Mouse (Mus musculus): ENCODE data around the gene Rnft2. TPM values are rescaled to one million over a fixed set of nuclear protein-coding genes. Genes with fewer than 3 reads are reported as not detected.
A peak's percentile ranks its signal among the peaks of the same experiment; 100 is the strongest.

The Rnft2 gene
- polyA plus RNA-seq (2015; fragmentation: Nextera tagmentation; extraction: Ambion mirVana), result 7.2 and 12.7 TPM in 2 replicates

DNA sequence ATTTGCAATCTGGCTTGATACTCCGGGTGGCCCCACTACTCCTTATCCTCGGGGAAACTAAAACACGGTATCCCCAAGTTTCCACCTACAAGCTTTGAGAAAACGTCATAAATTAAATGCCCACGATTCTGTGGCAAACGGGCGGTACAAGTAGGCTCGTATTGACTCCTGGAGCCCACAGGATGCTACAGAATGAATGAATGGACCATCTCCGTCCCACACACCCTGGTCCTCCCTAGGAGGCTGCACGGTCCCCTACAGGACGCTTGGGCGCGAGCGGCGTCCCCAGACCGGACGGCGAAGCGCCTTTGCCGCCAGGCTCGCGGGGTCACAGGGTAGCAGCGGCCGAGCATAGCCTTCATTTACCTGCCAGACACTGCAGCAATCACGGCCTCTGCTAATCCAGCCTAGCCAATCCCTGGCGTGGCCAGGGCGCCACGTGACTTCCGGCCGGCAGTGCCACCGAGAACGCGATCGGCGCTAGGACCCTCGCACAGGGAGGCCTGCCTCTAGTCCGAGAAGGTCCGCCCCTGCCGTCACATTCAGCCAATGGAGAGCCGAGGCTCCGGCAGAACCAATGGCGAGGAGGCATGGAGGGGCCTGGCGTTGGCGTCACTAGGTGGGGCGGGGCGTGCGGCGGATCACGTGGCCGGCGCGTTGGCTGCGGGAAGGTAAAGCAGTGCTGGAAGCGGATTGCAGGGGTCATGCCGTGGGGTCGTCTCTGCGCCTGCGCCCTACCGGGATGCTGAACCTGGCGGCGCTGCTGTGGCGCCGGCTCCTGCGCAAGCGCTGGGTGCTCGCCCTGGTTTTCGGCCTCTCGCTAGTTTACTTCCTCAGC, at the start of gene Rnft2, which contains the start of gene 2410131K14Rik:
Gene Rnft2, minus strand, starts transcription at position 511 of the 838 bp plus-strand sequence.
Gene 2410131K14Rik, plus strand, starts transcription at position 622 of the 838 bp plus-strand sequence.
- Histone ChIP-seq H3K27ac (replicated peaks) (peak within 1 kb of the TSS; percentile 87), H3K9me3 (replicated peaks) (no peaks in the 10 kb centered on the region), H3K4me3 (replicated peaks) (peak within 1 kb of the TSS; percentile 73), H3K4me2 (peak within 1 kb of the TSS; percentile 73), H3K36me3 (peaks cover 31% of the 10 kb centered on the region), H3K27me3 (replicated peaks) (no peaks in the 10 kb centered on the region), H3K9ac (replicated peaks) (peak within 1 kb of the TSS; percentile 91), H3K4me1 (peaks cover 41% of the 10 kb centered on the region)
- ATAC-seq (ENCODE audit: low FRiP score), result peak; percentile 99
- WGBS, result under 1% methylated on average over 66 of the region's 68 CpGs

GRCm38 (mm10) chr5:118294086-118294864, 49.4 kb upstream of the Rnft2 start:
- Histone ChIP-seq H3K4me2 (peak overlapping the region; percentile 34), H3K36me3 (no peaks in the 10 kb centered on the region), H3K27ac (replicated peaks) (peak overlapping the region; percentile 75), H3K4me3 (replicated peaks) (no peak overlapping the region), H3K4me1 (peaks cover 30% of the 10 kb centered on the region), H3K9ac (replicated peaks) (no peak overlapping the region), H3K27me3 (replicated peaks) (no peaks in the 10 kb centered on the region), H3K9me3 (replicated peaks) (no peaks in the 10 kb centered on the region)
- ATAC-seq (ENCODE audit: low FRiP score), result peak; percentile 87
- 16% methylated on average over 23 of the region's 23 CpGs for WGBS

DNA sequence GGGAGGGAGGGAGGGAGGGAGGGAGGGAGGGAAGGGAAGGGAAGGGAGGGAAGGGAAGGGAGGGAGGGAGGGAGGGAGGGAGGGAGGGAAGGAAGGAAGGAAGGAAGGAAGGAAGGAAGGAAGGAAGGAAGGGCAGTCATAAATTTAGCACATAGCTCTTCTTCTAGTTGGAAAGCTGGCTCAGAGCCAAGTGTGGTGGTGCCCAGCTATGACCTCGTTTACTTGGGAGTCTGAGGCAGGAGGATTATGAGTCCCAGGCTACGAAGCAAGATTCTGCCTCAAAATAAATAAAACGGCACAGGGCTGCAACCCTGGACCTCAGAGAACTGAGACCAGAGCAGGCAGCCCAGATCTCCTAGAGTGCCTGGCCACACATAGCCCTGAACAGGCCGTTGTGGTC, 47.6 kb upstream of the Rnft2 start:
- H3K36me3 ChIP-seq, result no peaks in the 10 kb centered on the region
- 55% methylated on average over 4 of the region's 4 CpGs for WGBS
- ATAC-seq (ENCODE audit: low FRiP score), result no peak
- no peak overlapping the region for H3K9ac ChIP-seq (replicated peaks)
- H3K27ac ChIP-seq (replicated peaks), result no peak overlapping the region
- H3K27me3 ChIP-seq (replicated peaks), result no peaks in the 10 kb centered on the region
- peaks cover 19% of the 10 kb centered on the region for H3K4me1 ChIP-seq
- no peak overlapping the region for H3K4me2 ChIP-seq
- H3K4me3 ChIP-seq (replicated peaks), result no peak overlapping the region
- H3K9me3 ChIP-seq (replicated peaks), result no peaks in the 10 kb centered on the region

GRCm38 (mm10) chr5:118291453-118291852, 46.5 kb upstream of the Rnft2 start:
- WGBS, result 100% methylated on average over 4 of the region's 4 CpGs
- Histone ChIP-seq H3K4me3 (replicated peaks) (no peak overlapping the region), H3K36me3 (no peaks in the 10 kb centered on the region), H3K27ac (replicated peaks) (no peak overlapping the region), H3K9ac (replicated peaks) (no peak overlapping the region), H3K9me3 (replicated peaks) (no peaks in the 10 kb centered on the region), H3K4me2 (no peak overlapping the region), H3K4me1 (peaks cover 14% of the 10 kb centered on the region), H3K27me3 (replicated peaks) (no peaks in the 10 kb centered on the region)
- no peak for ATAC-seq (ENCODE audit: low FRiP score)

- WGBS, result 93% methylated on average over 18 of the region's 18 CpGs
- no peak overlapping the region for H3K4me3 ChIP-seq (replicated peaks)
- H3K27ac ChIP-seq (replicated peaks), result no peak overlapping the region
- no peak for ATAC-seq (ENCODE audit: low FRiP score)
- no peaks in the 10 kb centered on the region for H3K36me3 ChIP-seq
- H3K9me3 ChIP-seq (replicated peaks), result no peaks in the 10 kb centered on the region
- H3K9ac ChIP-seq (replicated peaks), result no peak overlapping the region
- H3K4me2 ChIP-seq, result no peak overlapping the region
- peaks cover 32% of the 10 kb centered on the region for H3K4me1 ChIP-seq
- H3K27me3 ChIP-seq (replicated peaks), result no peaks in the 10 kb centered on the region
These were observed 33.0 kb upstream of the Rnft2 start for GRCm38 (mm10) chr5:118277741-118278495.

- 0 out of 2 replicates have a peak, but pooled peaks cover 3% of the 10 kb centered on the region for H3K27me3 ChIP-seq (replicated peaks)
- H3K4me2 ChIP-seq, result no peak overlapping the region
- H3K4me1 ChIP-seq, result peaks cover 32% of the 10 kb centered on the region
These were observed 31.8 kb upstream of the Rnft2 start for GRCm38 (mm10) chr5:118276711-118277110.

DNA sequence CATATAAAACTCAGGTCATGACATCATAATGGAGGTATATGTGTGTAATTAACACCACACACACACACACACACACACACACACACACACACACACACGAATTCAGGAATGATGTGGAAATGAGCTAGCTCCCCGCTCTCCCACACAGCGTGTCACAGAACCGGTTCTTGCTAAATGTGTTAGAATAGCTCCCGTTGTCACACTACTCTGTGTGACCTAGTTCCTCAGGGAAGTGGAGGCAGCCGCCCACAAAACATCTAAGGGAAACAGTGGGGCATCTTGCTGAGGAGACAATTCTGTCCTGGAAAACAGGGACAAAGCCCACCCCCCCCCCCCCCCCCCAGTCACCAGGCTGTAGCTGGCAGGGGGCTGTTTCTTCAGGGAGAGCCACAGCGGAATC, 31.4 kb upstream of the Rnft2 start:
- H3K27ac ChIP-seq (replicated peaks), result no peak overlapping the region
- 0 out of 2 replicates have a peak, but pooled peaks cover 7% of the 10 kb centered on the region for H3K27me3 ChIP-seq (replicated peaks)
- peaks cover 32% of the 10 kb centered on the region for H3K4me1 ChIP-seq
- 33% methylated on average over 7 of the region's 7 CpGs for whole genome bisulfite sequencing
- no peak overlapping the region for H3K4me2 ChIP-seq
- H3K36me3 ChIP-seq, result no peaks in the 10 kb centered on the region
- H3K4me3 ChIP-seq (replicated peaks), result no peak overlapping the region
- no peak overlapping the region for H3K9ac ChIP-seq (replicated peaks)
- no peaks in the 10 kb centered on the region for H3K9me3 ChIP-seq (replicated peaks)
- ATAC-seq (ENCODE audit: low FRiP score), result no peak

More at GRCm38 (mm10) chr5:118276711-118277110, 31.8 kb upstream of the Rnft2 start:
- no peaks in the 10 kb centered on the region for H3K9me3 ChIP-seq (replicated peaks)
- WGBS, result 21% methylated on average over 8 of the region's 8 CpGs
- no peak overlapping the region for H3K27ac ChIP-seq (replicated peaks)
- ATAC-seq (ENCODE audit: low FRiP score), result no peak
- H3K36me3 ChIP-seq, result no peaks in the 10 kb centered on the region
- no peak overlapping the region for H3K4me3 ChIP-seq (replicated peaks)
- H3K9ac ChIP-seq (replicated peaks), result no peak overlapping the region

DNA sequence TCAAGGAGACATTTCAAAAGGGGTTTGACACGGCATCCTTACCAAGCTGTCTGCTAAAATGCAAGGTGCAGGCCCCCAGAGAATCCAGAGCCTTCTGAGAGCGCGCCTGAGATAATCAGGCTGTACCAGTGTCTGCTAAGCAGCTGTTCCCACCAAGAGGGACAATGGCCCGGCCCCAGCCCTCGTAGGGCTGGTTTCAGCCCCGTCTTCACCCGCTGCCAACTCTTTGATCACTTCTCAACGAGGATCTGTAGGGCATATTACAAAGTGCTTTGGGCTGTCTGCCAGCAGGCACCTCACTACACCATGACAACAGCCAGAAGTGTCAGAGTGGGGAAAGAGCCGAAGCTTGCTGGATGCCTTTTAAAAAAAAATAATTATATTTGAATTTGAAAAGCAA, 29.6 kb upstream of the Rnft2 start:
- WGBS, result 13% methylated on average over 9 of the region's 9 CpGs
- H3K9ac ChIP-seq (replicated peaks), result 0 out of 2 replicates have a peak overlapping the region, but pooled peaks have one; percentile 4
- H3K4me1 ChIP-seq, result peaks cover 33% of the 10 kb centered on the region
- no peak for ATAC-seq (ENCODE audit: low FRiP score)
- no peaks in the 10 kb centered on the region for H3K9me3 ChIP-seq (replicated peaks)
- peaks cover 13% of the 10 kb centered on the region; the same call in 1 of the 2 replicates for H3K27me3 ChIP-seq (replicated peaks)
- H3K4me3 ChIP-seq (replicated peaks), result no peak overlapping the region
- no peak overlapping the region for H3K4me2 ChIP-seq
- H3K27ac ChIP-seq (replicated peaks), result no peak overlapping the region
- H3K36me3 ChIP-seq, result no peaks in the 10 kb centered on the region

DNA sequence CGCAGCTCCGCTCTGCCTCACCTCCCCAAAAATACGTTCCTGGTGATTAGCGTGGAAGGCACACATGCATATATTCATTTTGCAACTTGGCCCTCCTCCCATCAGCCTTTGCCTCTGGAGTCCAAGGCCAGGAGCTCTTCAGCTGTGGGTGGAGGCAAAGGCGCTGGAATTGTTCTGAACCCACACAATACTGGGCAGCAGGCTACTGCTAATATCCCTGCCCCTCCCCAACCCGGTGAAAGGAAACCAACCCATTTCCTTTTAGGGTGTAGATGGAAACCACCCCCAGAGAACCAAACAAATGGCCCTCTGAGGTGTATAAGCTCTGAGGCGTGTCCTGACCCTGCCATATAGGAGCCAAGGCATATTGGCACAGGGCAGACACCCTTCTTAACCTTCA, 28.5 kb upstream of the Rnft2 start:
- no peaks in the 10 kb centered on the region for H3K9me3 ChIP-seq (replicated peaks)
- H3K27me3 ChIP-seq (replicated peaks), result peaks cover 13% of the 10 kb centered on the region; the same call in 1 of the 2 replicates
- H3K4me1 ChIP-seq, result peaks cover 40% of the 10 kb centered on the region
- no peak for ATAC-seq (ENCODE audit: low FRiP score)
- no peaks in the 10 kb centered on the region for H3K36me3 ChIP-seq
- no peak overlapping the region for H3K4me3 ChIP-seq (replicated peaks)
- no peak overlapping the region for H3K27ac ChIP-seq (replicated peaks)
- WGBS, result 47% methylated on average over 7 of the region's 7 CpGs
- no peak overlapping the region for H3K9ac ChIP-seq (replicated peaks)
- H3K4me2 ChIP-seq, result no peak overlapping the region

- no peak overlapping the region for H3K4me3 ChIP-seq (replicated peaks)
- peaks cover 36% of the 10 kb centered on the region for H3K4me1 ChIP-seq
- no peaks in the 10 kb centered on the region for H3K9me3 ChIP-seq (replicated peaks)
- H3K27me3 ChIP-seq (replicated peaks), result peaks cover 16% of the 10 kb centered on the region; the same call in 1 of the 2 replicates
- H3K36me3 ChIP-seq, result no peaks in the 10 kb centered on the region
- H3K4me2 ChIP-seq, result no peak overlapping the region
- ATAC-seq (ENCODE audit: low FRiP score), result no peak
- WGBS, result 67% methylated on average over 10 of the region's 10 CpGs
- no peak overlapping the region for H3K27ac ChIP-seq (replicated peaks)
- H3K9ac ChIP-seq (replicated peaks), result no peak overlapping the region
These were observed 26.7 kb upstream of the Rnft2 start for GRCm38 (mm10) chr5:118271449-118272110.
